Mouse (Mus musculus): ENCODE data around the gene Rab25.
A peak's percentile ranks its signal among the peaks of the same experiment; 100 is the strongest.

Gene Rab25

GRCm38 (mm10) chr3:88541622-88542401, 6.3 kb downstream of the Rab25 start:
- DNase-seq (ENCODE audit: low spot score) = no peak

GRCm38 (mm10) chr3:88540085-88540484, 8.0 kb downstream of the Rab25 start:
- no peak for DNase-seq (ENCODE audit: low spot score)

GRCm38 (mm10) chr3:88539397-88539796, 8.7 kb downstream of the Rab25 start:
- no peak for DNase-seq (ENCODE audit: low spot score)

GRCm38 (mm10) chr3:88538271-88539145, 9.6 kb downstream of the Rab25 start:
- DNase-seq (ENCODE audit: low spot score) = no peak

- no peak for DNase-seq (ENCODE audit: low spot score)
These were observed 11.0 kb downstream of the Rab25 start for GRCm38 (mm10) chr3:88537146-88537545.

- DNase-seq (ENCODE audit: low spot score) = no peak
These were observed 11.8 kb downstream of the Rab25 start for GRCm38 (mm10) chr3:88536103-88536930.

- no peak for DNase-seq (ENCODE audit: low spot score)
These were observed 12.6 kb downstream of the Rab25 start for GRCm38 (mm10) chr3:88535527-88535926.

- no peak for DNase-seq (ENCODE audit: low spot score)
These were observed 13.1 kb downstream of the Rab25 start for GRCm38 (mm10) chr3:88535005-88535404.

GRCm38 (mm10) chr3:88533706-88534105, 14.4 kb downstream of the Rab25 start:
- DNase-seq (ENCODE audit: low spot score) = no peak

GRCm38 (mm10) chr3:88532689-88533511, 15.2 kb downstream of the Rab25 start:
- no peak for DNase-seq (ENCODE audit: low spot score)

- no peak for DNase-seq (ENCODE audit: low spot score)
These were observed 15.8 kb downstream of the Rab25 start, which contains the start of gene Mex3a for GRCm38 (mm10) chr3:88532299-88532674. Gene Mex3a (plus strand): TSS chr3:88532395.

GRCm38 (mm10) chr3:88531348-88532298, 16.5 kb downstream of the Rab25 start:
- peak; percentile 56 for DNase-seq (ENCODE audit: low spot score)

GRCm38 (mm10) chr3:88530082-88530864, 17.8 kb downstream of the Rab25 start:
- no peak for DNase-seq (ENCODE audit: low spot score)

GRCm38 (mm10) chr3:88529204-88530000, 18.7 kb downstream of the Rab25 start:
- no peak for DNase-seq (ENCODE audit: low spot score)

GRCm38 (mm10) chr3:88528646-88529045, 19.5 kb downstream of the Rab25 start:
- no peak for DNase-seq (ENCODE audit: low spot score)

- no peak for DNase-seq (ENCODE audit: low spot score)
These were observed 20.5 kb downstream of the Rab25 start for GRCm38 (mm10) chr3:88527565-88527964.

- DNase-seq (ENCODE audit: low spot score) = peak; percentile 47
These were observed 21.7 kb downstream of the Rab25 start for GRCm38 (mm10) chr3:88526157-88527131.

Data from urinary bladder, postnatal 10 days (tissue).